Mouse (Mus musculus): ENCODE measurements at regions not wholly inside any gene's neighbourhood (a gene's known extent, or its start where the extent isn't known, plus 50 kb on each side); places are given as distances from the start of the nearest gene placed in this dataset.

GRCm38 (mm10) chr13:99062936-99063335 lies 78.6 kb upstream of the 1700024P04Rik start:
- peak in 1 of 2 experiments; percentile 63 for DNase-seq (ENCODE audit: low spot score in 2 of 2)
- H3K4me3 ChIP-seq: no peak overlapping the region
- TF ChIP-seq CTCF (conservative IDR thresholded peaks at IDR 0.05): no peak
- peak overlapping the region; percentile 82 for H3K27ac ChIP-seq

- Histone ChIP-seq H3K4me3 (no peak overlapping the region), H3K27ac (no peak overlapping the region)
- TF ChIP-seq CTCF (conservative IDR thresholded peaks at IDR 0.05): no peak
- no peak for DNase-seq (ENCODE audit: low spot score in 2 of 2)
These were observed 74.0 kb upstream of the 1700024P04Rik start for GRCm38 (mm10) chr13:99058131-99058970.

- no peak for DNase-seq (ENCODE audit: low spot score in 2 of 2)
- TF ChIP-seq CTCF (conservative IDR thresholded peaks at IDR 0.05): no peak
- Histone ChIP-seq H3K4me3 (no peak overlapping the region), H3K27ac (no peak overlapping the region)
These were observed 73.3 kb upstream of the 1700024P04Rik start for GRCm38 (mm10) chr13:99057696-99058095.

GRCm38 (mm10) chr13:99057293-99057588 lies 72.9 kb upstream of the 1700024P04Rik start:
- Histone ChIP-seq H3K27ac (no peak overlapping the region), H3K4me3 (no peak overlapping the region)
- TF ChIP-seq CTCF (conservative IDR thresholded peaks at IDR 0.05): no peak
- DNase-seq (ENCODE audit: low spot score in 2 of 2): no peak

- TF ChIP-seq CTCF (conservative IDR thresholded peaks at IDR 0.05): no peak
These were observed 72.3 kb upstream of the 1700024P04Rik start for GRCm38 (mm10) chr13:99056432-99057292.

GRCm38 (mm10) chr13:99055609-99056321 lies 71.4 kb upstream of the 1700024P04Rik start:
- 0 out of 2 replicates have a peak overlapping the region, but pooled peaks have one; percentile 4 for H3K4me3 ChIP-seq
- peak overlapping the region; percentile 58 for H3K27ac ChIP-seq
- no peak for DNase-seq (ENCODE audit: low spot score in 2 of 2)

More at GRCm38 (mm10) chr13:99056432-99057292, 72.3 kb upstream of the 1700024P04Rik start:
- H3K27ac ChIP-seq: no peak overlapping the region
- H3K4me3 ChIP-seq: no peak overlapping the region
- DNase-seq (ENCODE audit: low spot score in 2 of 2): no peak

GRCm38 (mm10) chr13:99052076-99052475 lies 67.7 kb upstream of the 1700024P04Rik start:
- no peak for DNase-seq (ENCODE audit: low spot score in 2 of 2)

More at GRCm38 (mm10) chr13:99055609-99056321, 71.4 kb upstream of the 1700024P04Rik start:
- no peak for TF ChIP-seq CTCF (conservative IDR thresholded peaks at IDR 0.05)

GRCm38 (mm10) chr13:99049699-99050098 lies 65.3 kb upstream of the 1700024P04Rik start:
- H3K27ac ChIP-seq: no peak overlapping the region
- H3K4me3 ChIP-seq: no peak overlapping the region
- no peak for DNase-seq (ENCODE audit: low spot score in 2 of 2)
- no peak for TF ChIP-seq CTCF (conservative IDR thresholded peaks at IDR 0.05)

More at GRCm38 (mm10) chr13:99052076-99052475, 67.7 kb upstream of the 1700024P04Rik start:
- no peak overlapping the region for H3K4me3 ChIP-seq
- H3K27ac ChIP-seq: no peak overlapping the region
- TF ChIP-seq CTCF (conservative IDR thresholded peaks at IDR 0.05): no peak

GRCm38 (mm10) chr13:99048651-99049100 lies 64.3 kb upstream of the 1700024P04Rik start:
- Histone ChIP-seq H3K27ac (no peak overlapping the region), H3K4me3 (no peak overlapping the region)
- TF ChIP-seq CTCF (conservative IDR thresholded peaks at IDR 0.05): no peak
- DNase-seq (ENCODE audit: low spot score in 2 of 2): no peak

- H3K27ac ChIP-seq: no peak overlapping the region
- H3K4me3 ChIP-seq: no peak overlapping the region
- TF ChIP-seq CTCF (conservative IDR thresholded peaks at IDR 0.05): no peak
- DNase-seq (ENCODE audit: low spot score in 2 of 2): no peak
These were observed 62.9 kb upstream of the 1700024P04Rik start for GRCm38 (mm10) chr13:99047219-99047618.

- Histone ChIP-seq H3K4me3 (no peak overlapping the region), H3K27ac (no peak overlapping the region)
- DNase-seq (ENCODE audit: low spot score in 2 of 2): no peak
- TF ChIP-seq CTCF (conservative IDR thresholded peaks at IDR 0.05): no peak
These were observed 62.4 kb upstream of the 1700024P04Rik start for GRCm38 (mm10) chr13:99046737-99047136.

- Histone ChIP-seq H3K27ac (no peak overlapping the region), H3K4me3 (no peak overlapping the region)
- no peak for DNase-seq (ENCODE audit: low spot score in 2 of 2)
- no peak for TF ChIP-seq CTCF (conservative IDR thresholded peaks at IDR 0.05)
These were observed 57.7 kb upstream of the 1700024P04Rik start for GRCm38 (mm10) chr13:99042086-99042485.

Measured in layer of hippocampus, adult 2 months (tissue).